Mouse (Mus musculus) hindbrain, embryonic 11.5 days (tissue): ENCODE results near the gene Jph4. TPM values are rescaled to one million over a fixed set of nuclear protein-coding genes. Genes with fewer than 3 reads are reported as not detected.

ENCODE experiments used
- polyA plus RNA-seq: library from polyadenylated mRNA; unstranded; fragments of >200 nt; fragmentation: Nextera tagmentation; extraction: Ambion mirVana; gene quantifications from 2 replicates; pipeline ENCODE4 v1.2.1, GENCODE M21; 2014

The Jph4 gene
- polyA plus RNA-seq, 1 experiment from 2014 or later = 2.8 TPM

Other genes with a start within 250 kb of the Jph4 start
- gene Homez, start 246.0 kb downstream of the Jph4 start, polyA plus RNA-seq = 11.0 and 14.2 TPM in 2 replicates
- gene Ppp1r3e, start 239.4 kb downstream of the Jph4 start, polyA plus RNA-seq = 1.0 and 1.3 TPM in 2 replicates
- 3.2 and 4.3 TPM in 2 replicates for gene Bcl2l2, start 233.6 kb downstream of the Jph4 start, polyA plus RNA-seq
- gene Gm20521, start 233.5 kb downstream of the Jph4 start, polyA plus RNA-seq = not detected in 2 replicates
- 168 and 173 TPM in 2 replicates for gene Pabpn1, start 224.4 kb downstream of the Jph4 start, polyA plus RNA-seq
- 40.2 and 41.0 TPM in 2 replicates for gene Slc22a17, start 203.8 kb downstream of the Jph4 start, polyA plus RNA-seq
- 20.7 and 22.2 TPM in 2 replicates for gene Efs, start 190.8 kb downstream of the Jph4 start, polyA plus RNA-seq
- gene Il25, start 184.2 kb downstream of the Jph4 start, polyA plus RNA-seq = 0.47 TPM in 1 of 2 replicates, not detected in the other
- gene Cmtm5, start 180.7 kb downstream of the Jph4 start, polyA plus RNA-seq = 1.8 and 4.1 TPM in 2 replicates
- 0.34 and 0.84 TPM in 2 replicates for gene Myh6, start 150.0 kb downstream of the Jph4 start, polyA plus RNA-seq
- not detected in 2 replicates for gene Gm17428, start 140.0 kb downstream of the Jph4 start, polyA plus RNA-seq
- 1.8 and 3.3 TPM in 2 replicates for gene Myh7, start 122.3 kb downstream of the Jph4 start, polyA plus RNA-seq
- gene Ngdn, start 101.5 kb downstream of the Jph4 start, polyA plus RNA-seq = 79.7 and 81.5 TPM in 2 replicates
- 16.1 and 20.8 TPM in 2 replicates for gene Zfhx2, start 24.6 kb downstream of the Jph4 start, polyA plus RNA-seq
- 18.2 and 20.9 TPM in 2 replicates for gene Thtpa, start 22.2 kb downstream of the Jph4 start, polyA plus RNA-seq
- gene Ap1g2, start 10.3 kb downstream of the Jph4 start, polyA plus RNA-seq = 9.0 and 9.4 TPM in 2 replicates
- not detected in 2 replicates for gene Dhrs2, start 105.1 kb upstream of the Jph4 start, polyA plus RNA-seq